Mouse (Mus musculus) liver, embryonic 11.5 days (tissue): Measurements from ENCODE around the gene Cant1. TPM values are rescaled to one million over a fixed set of nuclear protein-coding genes. Genes with fewer than 3 reads are reported as not detected.
A peak's percentile ranks its signal among the peaks of the same experiment; 100 is the strongest.

Experiments
- ATAC-seq: fragments of 200-750 bp; cut with Nextera tagmentation; replicated peaks from 2 replicates; pipeline ENCODE4 v1.8.0; 2017; ENCODE audit warnings: moderate number of reproducible peaks, mild to moderate bottlenecking, moderate TSS enrichment, moderate library complexity; ENCODE audit not compliant: low FRiP score
- DNase-seq: peaks from one replicate; pipeline ENCODE4 v3.0.0-alpha.2; 2017; ENCODE audit warnings: low spot score
- H3K27ac ChIP-seq: fragments of 300-500 bp; sonication (generic); 2 replicates; pipeline ENCODE4 v1.5.1; 2014; ENCODE audit warnings: mild to moderate bottlenecking, low read depth, low read length, control low read depth
- H3K27me3 ChIP-seq: fragments of 300-500 bp; sonication (generic); replicated peaks from 2 replicates; pipeline ENCODE4 v1.6.1; 2014; ENCODE audit warnings: low read length, mixed read lengths; ENCODE audit not compliant: control insufficient read depth, insufficient read depth
- H3K36me3 ChIP-seq: fragments of 300-500 bp; sonication (generic); 2 replicates; pipeline ENCODE4 v1.6.1; 2014; ENCODE audit warnings: mild to moderate bottlenecking, low read length, moderate library complexity, mixed read lengths; ENCODE audit not compliant: control insufficient read depth, insufficient read depth
- H3K4me1 ChIP-seq: fragments of 300-500 bp; sonication (generic); replicated peaks from 2 replicates; pipeline ENCODE4 v1.6.1; 2014; ENCODE audit warnings: low read length, mixed read lengths; ENCODE audit not compliant: control insufficient read depth, insufficient read depth
- H3K4me2 ChIP-seq: fragments of 300-500 bp; sonication (generic); 2 replicates; pipeline ENCODE4 v1.6.1; 2014; ENCODE audit warnings: mild to moderate bottlenecking, control low read depth, moderate library complexity
- H3K4me3 ChIP-seq: fragments of 300-500 bp; sonication (generic); 2 replicates; pipeline ENCODE4 v1.5.1; 2014; ENCODE audit warnings: low read depth, low read length, control low read depth
- H3K9ac ChIP-seq: fragments of 300-500 bp; sonication (generic); 2 replicates; pipeline ENCODE4 v1.6.1; 2014; ENCODE audit warnings: low read depth, low read length, control low read depth
- H3K9me3 ChIP-seq: fragments of 300-500 bp; sonication (generic); 2 replicates; pipeline ENCODE4 v1.6.1; 2016; ENCODE audit warnings: low read length, inconsistent platforms, mixed read lengths; ENCODE audit not compliant: control insufficient read depth
- WGBS: fragments of 180-500 bp; shearing (Covaris S2); extraction: QIAGEN DNeasy Blood & Tissue Kit; methylation state at CpG from one replicate; pipeline ENCODE4 v1.1.7; 2014; 5-methylcytosine and 5-hydroxymethylcytosine counted together
- polyA plus RNA-seq: library from polyadenylated mRNA; unstranded; fragments of >200 nt; fragmentation: Nextera tagmentation; extraction: Ambion mirVana; gene quantifications from 2 replicates; pipeline ENCODE4 v1.2.1, GENCODE M21; 2014

The Cant1 gene
- polyA plus RNA-seq, 1 experiment from 2014 or later = 21.1 TPM

GRCm38 (mm10) chr11:118452955-118453354, 34.1 kb upstream of the Cant1 start:
- Histone ChIP-seq H3K9ac (no peak overlapping the region), H3K4me1 (no peaks in the 10 kb centered on the region; the same call in 1 of the 2 replicates), H3K9me3 (no peaks in the 10 kb centered on the region), H3K36me3 (no peaks in the 10 kb centered on the region), H3K4me2 (no peak overlapping the region), H3K27me3 (no peaks in the 10 kb centered on the region), H3K4me3 (no peak overlapping the region), H3K27ac (no peak overlapping the region)
- 80% methylated on average over 2 of the region's 2 CpGs for WGBS
- no peak for DNase-seq
- no peak for ATAC-seq

GRCm38 (mm10) chr11:118451211-118451610, 32.3 kb upstream of the Cant1 start:
- ATAC-seq (no peak), DNase-seq (no peak)
- Histone ChIP-seq H3K4me1 (no peaks in the 10 kb centered on the region; the same call in 1 of the 2 replicates), H3K27ac (no peak overlapping the region), H3K4me2 (no peak overlapping the region), H3K9ac (no peak overlapping the region), H3K36me3 (no peaks in the 10 kb centered on the region), H3K4me3 (no peak overlapping the region), H3K27me3 (no peaks in the 10 kb centered on the region), H3K9me3 (no peaks in the 10 kb centered on the region)
- WGBS = 80% methylated on average over 6 of the region's 6 CpGs

- no peak overlapping the region for H3K27ac ChIP-seq
- no peaks in the 10 kb centered on the region; the same call in 1 of the 2 replicates for H3K4me1 ChIP-seq
- no peaks in the 10 kb centered on the region for H3K36me3 ChIP-seq
- ATAC-seq (no peak), DNase-seq (no peak)
- WGBS = 88% methylated on average over 8 of the region's 8 CpGs
- H3K4me3 ChIP-seq = no peak overlapping the region
- no peak overlapping the region for H3K4me2 ChIP-seq
- H3K27me3 ChIP-seq = peaks cover 5% of the 10 kb centered on the region
- no peak overlapping the region for H3K9ac ChIP-seq
- H3K9me3 ChIP-seq = no peaks in the 10 kb centered on the region
Observed at GRCm38 (mm10) chr11:118448385-118448784, 29.5 kb upstream of the Cant1 start.

- Histone ChIP-seq H3K27ac (no peak overlapping the region), H3K9me3 (no peaks in the 10 kb centered on the region), H3K4me2 (no peak overlapping the region), H3K27me3 (peaks cover 5% of the 10 kb centered on the region), H3K36me3 (no peaks in the 10 kb centered on the region), H3K4me1 (no peaks in the 10 kb centered on the region; the same call in 1 of the 2 replicates), H3K4me3 (no peak overlapping the region), H3K9ac (no peak overlapping the region)
- DNase-seq (no peak), ATAC-seq (no peak)
- WGBS = 54% methylated on average over 4 of the region's 4 CpGs
Observed at GRCm38 (mm10) chr11:118447346-118447745, 28.5 kb upstream of the Cant1 start.

GRCm38 (mm10) chr11:118445843-118446242, 27.0 kb upstream of the Cant1 start:
- Histone ChIP-seq H3K27ac (no peak overlapping the region), H3K27me3 (peaks cover 5% of the 10 kb centered on the region), H3K9ac (no peak overlapping the region), H3K9me3 (no peaks in the 10 kb centered on the region), H3K4me1 (no peaks in the 10 kb centered on the region; the same call in 1 of the 2 replicates), H3K36me3 (no peaks in the 10 kb centered on the region), H3K4me2 (no peak overlapping the region), H3K4me3 (no peak overlapping the region)
- DNase-seq = peak; percentile 69
- WGBS = 24% methylated on average over 3 of the region's 3 CpGs
- no peak for ATAC-seq

GRCm38 (mm10) chr11:118443201-118443970, 24.5 kb upstream of the Cant1 start:
- peak; percentile 68 for DNase-seq
- ATAC-seq = peak; percentile 34
- no peaks in the 10 kb centered on the region for H3K9me3 ChIP-seq
- no peak overlapping the region for H3K4me2 ChIP-seq
- no peak overlapping the region for H3K9ac ChIP-seq
- H3K27ac ChIP-seq = no peak overlapping the region
- H3K4me3 ChIP-seq = no peak overlapping the region
- peaks cover 5% of the 10 kb centered on the region for H3K27me3 ChIP-seq
- no peaks in the 10 kb centered on the region for H3K36me3 ChIP-seq
- WGBS = 31% methylated on average over 11 of the region's 11 CpGs
- H3K4me1 ChIP-seq = no peaks in the 10 kb centered on the region; the same call in 1 of the 2 replicates

GRCm38 (mm10) chr11:118442691-118443090, 23.8 kb upstream of the Cant1 start:
- no peak overlapping the region for H3K4me3 ChIP-seq

GRCm38 (mm10) chr11:118438665-118439414, 20.0 kb upstream of the Cant1 start:
- Histone ChIP-seq H3K27ac (0 out of 2 replicates have a peak overlapping the region, but pooled peaks have one; percentile 15), H3K9me3 (no peaks in the 10 kb centered on the region), H3K9ac (no peak overlapping the region), H3K4me2 (no peak overlapping the region), H3K27me3 (no peaks in the 10 kb centered on the region), H3K4me1 (peaks cover 3% of the 10 kb centered on the region; the same call in 1 of the 2 replicates), H3K4me3 (no peak overlapping the region), H3K36me3 (no peaks in the 10 kb centered on the region)
- no peak for ATAC-seq
- WGBS = 47% methylated on average over 11 of the region's 11 CpGs
- no peak for DNase-seq

More at GRCm38 (mm10) chr11:118442691-118443090, 23.8 kb upstream of the Cant1 start:
- no peak overlapping the region for H3K9ac ChIP-seq
- H3K9me3 ChIP-seq = no peaks in the 10 kb centered on the region
- no peak for ATAC-seq
- H3K4me2 ChIP-seq = no peak overlapping the region
- no peaks in the 10 kb centered on the region for H3K36me3 ChIP-seq
- no peak for DNase-seq
- WGBS = 62% methylated on average over 13 of the region's 13 CpGs
- H3K4me1 ChIP-seq = no peaks in the 10 kb centered on the region
- no peak overlapping the region for H3K27ac ChIP-seq
- H3K27me3 ChIP-seq = peaks cover 5% of the 10 kb centered on the region
